ENCODE assay signal across 14 mouse cellular contexts in genomic region chr9:92587391-92587790, GRCm38 (mm10).
"Had no signal": no experiment of that assay in that cellular context is flagged by ENCODE, and none has a peak within 500 bp of the region (broad histone marks: within the 10 kb centered on the region; RNA-seq: fewer than 3 reads in every experiment).

No protein-coding gene starts in this region.

- H3K4me1 ChIP-seq: midbrain, embryonic 12.5 days; stomach, embryonic 15.5 days had no signal

- H3K9ac ChIP-seq: limb, embryonic 13.5 days; midbrain, embryonic 12.5 days; stomach, embryonic 15.5 days had no signal

- H3K4me3 ChIP-seq: layer of hippocampus, adult 2 months; limb, embryonic 13.5 days; midbrain, embryonic 12.5 days; stomach, embryonic 15.5 days had no signal

- H3K27me3 ChIP-seq: limb, embryonic 13.5 days; midbrain, embryonic 12.5 days; stomach, embryonic 15.5 days had no signal

- H3K4me2 ChIP-seq: limb, embryonic 13.5 days; midbrain, embryonic 12.5 days; stomach, embryonic 15.5 days had no signal

- H3K9me3 ChIP-seq: limb, embryonic 13.5 days; midbrain, embryonic 12.5 days; stomach, embryonic 15.5 days had no signal

- DNase-seq: kidney, adult 18-20 months; kidney, postnatal 10 days; kidney, postnatal 4 days; left cerebral cortex, postnatal 4 days; lung, adult 18-20 months; lung, postnatal 10 days; lung, postnatal 4 days; right cerebral cortex, postnatal 14 days; thymus, adult 2 months; thymus, postnatal 25 days had no signal

- H3K27ac ChIP-seq: layer of hippocampus, adult 2 months; limb, embryonic 13.5 days; midbrain, embryonic 12.5 days; stomach, embryonic 15.5 days had no signal
